In genomic region chr7:122268983-122269486, GRCm38 (mm10) we compare ENCODE assay signal across 25 mouse cellular contexts. TPM values are rescaled to one million over a fixed set of nuclear protein-coding genes. Genes with fewer than 3 reads are reported as not detected.
"Had no signal": no experiment of that assay in that cellular context is flagged by ENCODE, and none has a peak within 500 bp of the region (broad histone marks: within the 10 kb centered on the region; RNA-seq: fewer than 3 reads in every experiment).

No protein-coding gene starts in this region.

- H3K4me3 ChIP-seq: gastrocnemius, adult 2 months; heart, adult 2 months; heart, embryonic 13.5 days; heart, embryonic 15.5 days; hindbrain, embryonic 10.5 days; hindbrain, embryonic 12.5 days; intestine, embryonic 15.5 days; layer of hippocampus, adult 2 months; left cerebral cortex, adult 2 months; limb, embryonic 10.5 days; limb, embryonic 12.5 days had no signal

- H3K4me1 ChIP-seq: heart, embryonic 13.5 days; heart, embryonic 15.5 days; hindbrain, embryonic 10.5 days; hindbrain, embryonic 12.5 days; intestine, embryonic 15.5 days; limb, embryonic 10.5 days; limb, embryonic 12.5 days had no signal

- H3K9me3 ChIP-seq: heart, embryonic 13.5 days; heart, embryonic 15.5 days; hindbrain, embryonic 10.5 days; hindbrain, embryonic 12.5 days; intestine, embryonic 15.5 days; limb, embryonic 10.5 days; limb, embryonic 12.5 days had no signal

- H3K36me3 ChIP-seq: heart, embryonic 13.5 days; heart, embryonic 15.5 days; hindbrain, embryonic 10.5 days; hindbrain, embryonic 12.5 days; intestine, embryonic 15.5 days; limb, embryonic 10.5 days; limb, embryonic 12.5 days had no signal

- DNase-seq: gastrocnemius, adult 2 months; gastrocnemius, postnatal 10 days; gastrocnemius, postnatal 25 days; heart, adult 2 months; heart, postnatal 4 days; kidney, adult 18-20 months; kidney, adult 8-10 months; kidney, postnatal 10 days; kidney, postnatal 25 days; kidney, postnatal 4 days had no signal

- ATAC-seq: forebrain, embryonic 16.5 days; hindbrain, embryonic 16.5 days; inflammation-experienced regulatory T-cells, adult 6 months; intestine, embryonic 15.5 days; intestine, postnatal 0 days had no signal

- H3K4me2 ChIP-seq: heart, embryonic 11.5 days; heart, embryonic 13.5 days; heart, embryonic 15.5 days; hindbrain, embryonic 12.5 days; hindbrain, embryonic 14.5 days; intestine, embryonic 15.5 days; limb, embryonic 12.5 days had no signal

- H3K27me3 ChIP-seq: heart, embryonic 13.5 days; heart, embryonic 15.5 days; hindbrain, embryonic 12.5 days; intestine, embryonic 15.5 days; limb, embryonic 12.5 days had no signal

- H3K9ac ChIP-seq: heart, embryonic 13.5 days; heart, embryonic 15.5 days; hindbrain, embryonic 12.5 days; hindbrain, embryonic 14.5 days; intestine, embryonic 15.5 days; limb, embryonic 12.5 days had no signal

- H3K27ac ChIP-seq: gastrocnemius, adult 2 months; heart, adult 2 months; heart, embryonic 13.5 days; heart, embryonic 15.5 days; hindbrain, embryonic 10.5 days; hindbrain, embryonic 12.5 days; hindbrain, embryonic 14.5 days; intestine, embryonic 15.5 days; layer of hippocampus, adult 2 months; left cerebral cortex, adult 2 months; limb, embryonic 10.5 days; limb, embryonic 12.5 days had no signal

RNA-seq across cellular contexts. Expression of gene Chp2, which starts 49.7 kb away (rescaled TPM):
- polyA plus RNA-seq: heart, embryonic 11.5 days; inflammation-experienced regulatory T-cells, adult 6 months; limb, embryonic 10.5 days; limb, embryonic 12.5 days had no signal
